17 mouse cellular contexts compared by ENCODE assay signal in genomic region chr10:102155853-102156252, GRCm38 (mm10).
DNase-seq lines count a peak whose midpoint lies in the region; ATAC-seq and TF ChIP-seq lines count a peak whose summit lies in the region.
"Had no signal": no experiment of that assay in that cellular context is flagged by ENCODE, and none has a peak within 500 bp of the region (broad histone marks: within the 10 kb centered on the region; RNA-seq: fewer than 3 reads in every experiment).

No protein-coding gene starts in this region.

- H3K36me3 ChIP-seq in kidney, postnatal 0 days (ENCODE audit: insufficient read depth, low read length) = no peaks in the 10 kb centered on the region
- no peaks in the 10 kb centered on the region for H3K36me3 ChIP-seq in neural tube, embryonic 13.5 days
- H3K36me3 ChIP-seq: kidney, embryonic 15.5 days; limb, embryonic 15.5 days had no signal

- H3K4me3 ChIP-seq in kidney, postnatal 0 days (replicated peaks; ENCODE audit: low read depth, low read length) = no peak overlapping the region
- H3K4me3 ChIP-seq in neural tube, embryonic 13.5 days = no peak overlapping the region
- H3K4me3 ChIP-seq: kidney, embryonic 15.5 days; limb, embryonic 15.5 days; megakaryocyte, embryonic 14.5 days had no signal

- no peak overlapping the region for H3K4me2 ChIP-seq in kidney, postnatal 0 days (ENCODE audit: low read length)
- no peak overlapping the region for H3K4me2 ChIP-seq in neural tube, embryonic 13.5 days
- H3K4me2 ChIP-seq: kidney, embryonic 15.5 days; limb, embryonic 15.5 days had no signal

- no peaks in the 10 kb centered on the region for H3K4me1 ChIP-seq in kidney, postnatal 0 days (replicated peaks; ENCODE audit: insufficient read depth, low read length)
- no peaks in the 10 kb centered on the region for H3K4me1 ChIP-seq in neural tube, embryonic 13.5 days (replicated peaks)
- H3K4me1 ChIP-seq: kidney, embryonic 15.5 days; limb, embryonic 15.5 days; megakaryocyte, embryonic 14.5 days had no signal

- H3K9ac ChIP-seq in kidney, postnatal 0 days (ENCODE audit: low read depth, low read length) = no peak overlapping the region
- H3K9ac ChIP-seq in neural tube, embryonic 13.5 days = no peak overlapping the region
- H3K9ac ChIP-seq: kidney, embryonic 15.5 days; limb, embryonic 15.5 days had no signal

- 48% methylated on average over 1 of the region's 1 CpGs for WGBS in kidney, postnatal 0 days
- WGBS in neural tube, embryonic 13.5 days = 36% methylated on average over 1 of the region's 1 CpGs

- TF ChIP-seq CTCF in kidney, postnatal 0 days (IDR thresholded peaks at IDR 0.05; ENCODE audit: low read depth) = peak; percentile 41; the same call in 1 of the 2 replicates

- no peaks in the 10 kb centered on the region for H3K9me3 ChIP-seq in kidney, postnatal 0 days (replicated peaks; ENCODE audit: low read length)
- H3K9me3 ChIP-seq in neural tube, embryonic 13.5 days = no peaks in the 10 kb centered on the region
- H3K9me3 ChIP-seq: kidney, embryonic 15.5 days; limb, embryonic 15.5 days; megakaryocyte, embryonic 14.5 days had no signal

- H3K27ac ChIP-seq in kidney, postnatal 0 days = no peak overlapping the region
- no peak overlapping the region for H3K27ac ChIP-seq in neural tube, embryonic 13.5 days (replicated peaks)
- H3K27ac ChIP-seq: kidney, embryonic 15.5 days; limb, embryonic 15.5 days had no signal

- no peaks in the 10 kb centered on the region for H3K27me3 ChIP-seq in kidney, postnatal 0 days (ENCODE audit: insufficient read depth, low read length)
- H3K27me3 ChIP-seq in neural tube, embryonic 13.5 days = no peaks in the 10 kb centered on the region
- H3K27me3 ChIP-seq: kidney, embryonic 15.5 days; limb, embryonic 15.5 days; megakaryocyte, embryonic 14.5 days had no signal

- peak; percentile 18 for DNase-seq in embryo, embryonic 10 days (ENCODE audit: low spot score)
- DNase-seq in embryo, embryonic 9.5 days (ENCODE audit: extremely low spot score) = no peak
- peak; percentile 6 for DNase-seq in kidney, postnatal 0 days (ENCODE audit: low spot score)
- no peak for DNase-seq in kidney, adult 8-10 months
- no peak for DNase-seq in neural tube, embryonic 10.5 days (ENCODE audit: extremely low spot score, low spot score)
- no peak for DNase-seq in gastrocnemius, postnatal 4 days (ENCODE audit: low spot score in 2 of 2)
- no peak for DNase-seq in kidney, postnatal 4 days
- DNase-seq: B cell, adult 2 months; cerebellum, postnatal 25 days; heart, postnatal 14 days; lung, adult 2 months; right cerebral cortex, postnatal 14 days; thymus, postnatal 36 days had no signal

- no peak for ATAC-seq in kidney, postnatal 0 days (replicated peaks; ENCODE audit: low FRiP score, low read depth)
- ATAC-seq in neural tube, embryonic 13.5 days (ENCODE audit: low read depth) = peak; percentile 63; the same call in 1 of the 2 replicates

Comparison
In these comparisons a context has a peak if more than half of its experiments do, and no peak if none do; other contexts are left out.
1. DNase-seq: peak in embryo, embryonic 10 days (single experiment) and kidney, postnatal 0 days (single experiment); none in embryo, embryonic 9.5 days (single experiment), kidney, adult 8-10 months (0 of 2), neural tube, embryonic 10.5 days (single experiment), gastrocnemius, postnatal 4 days (0 of 2) and kidney, postnatal 4 days (0 of 2).